Comparison of ENCODE assay signal across 8 mouse cellular contexts in the genomic region with DNA sequence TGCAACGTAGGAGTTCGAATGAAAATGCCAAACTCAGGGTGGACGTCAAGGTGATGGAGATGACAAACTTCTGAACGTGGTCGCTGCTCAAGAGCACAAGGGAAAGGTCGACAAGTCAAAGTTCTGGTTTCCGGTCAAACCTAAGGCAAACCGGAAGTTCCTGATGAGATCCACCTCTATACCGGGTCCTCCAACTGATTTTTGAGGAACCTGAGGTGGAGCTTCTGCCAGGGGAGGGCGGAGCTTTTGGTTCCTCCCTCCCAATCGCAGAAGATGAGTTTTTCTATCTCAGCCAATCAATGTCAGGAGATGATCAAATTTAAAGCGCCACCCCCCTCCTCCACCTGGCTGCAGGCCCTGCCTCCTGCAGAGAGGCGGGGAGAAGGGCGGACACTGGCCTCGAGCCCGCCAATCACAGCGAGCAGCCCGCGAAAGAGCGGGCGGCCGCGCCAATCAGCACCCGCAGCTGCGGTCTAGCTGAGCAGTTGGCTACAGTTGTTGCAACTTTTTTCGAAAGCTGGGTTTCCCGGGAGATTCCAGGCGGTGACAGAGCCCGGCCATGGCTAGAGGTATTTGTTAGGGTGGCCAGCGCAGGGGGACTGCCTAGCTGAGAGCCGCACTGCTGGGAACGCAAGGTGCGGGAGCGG. TPM values are rescaled to one million over a fixed set of nuclear protein-coding genes. Genes with fewer than 3 reads are reported as not detected.
A peak's percentile ranks its signal among the peaks of the same experiment; 100 is the strongest.
DNase-seq lines count a peak whose midpoint lies in the region; ATAC-seq and TF ChIP-seq lines count a peak whose summit lies in the region.

Gene Kmt5a (plus strand): TSS at position 484 of the 647 bp plus-strand sequence.

- peak within 1 kb of the TSS; percentile 93 for H3K4me3 ChIP-seq in gastrocnemius, adult 2 months
- H3K4me3 ChIP-seq in hindbrain, postnatal 0 days (ENCODE audit: low read length) = peak within 1 kb of the TSS; percentile 58
- peak within 1 kb of the TSS; percentile 68 for H3K4me3 ChIP-seq in left cerebral cortex, adult 2 months

- no peaks in the 10 kb centered on the region for H3K4me1 ChIP-seq in hindbrain, postnatal 0 days (ENCODE audit: insufficient read depth, low read length)

- peak; percentile 90 for ATAC-seq in common myeloid progenitor, adult 5-6 weeks (replicated peaks; ENCODE audit: low read depth, poor library complexity, severe bottlenecking)
- peak; percentile 96 for ATAC-seq in hindbrain, postnatal 0 days
- peak; percentile 93 for ATAC-seq in megakaryocyte, adult 5-6 weeks (ENCODE audit: poor library complexity, severe bottlenecking)

- peak; percentile 99 for DNase-seq in ZHBTc4 (ENCODE audit: low read depth, low spot score)
- peak; percentile 98 for DNase-seq in gastrocnemius, adult 2 months
- peak; percentile 96 for DNase-seq in hindbrain, postnatal 0 days (ENCODE audit: low spot score)
- DNase-seq in left cerebral cortex, adult 2 months (ENCODE audit: extremely low spot score in 1 of 2, low spot score in 2 of 2) = peak; percentile 93
- peak; percentile 94 to 95 for DNase-seq in right cerebral cortex, adult 2 months (ENCODE audit: low spot score in 2 of 2)
- DNase-seq in urinary bladder, postnatal 14 days (ENCODE audit: low spot score) = peak; percentile 95

- no peak for TF ChIP-seq CTCF in gastrocnemius, adult 2 months (IDR thresholded peaks at IDR 0.05)
- TF ChIP-seq CTCF in hindbrain, postnatal 0 days (IDR thresholded peaks at IDR 0.05; ENCODE audit: low read depth) = no peak; the same call in 1 of the 2 replicates
- no peak; the same call in 1 of the 2 replicates for TF ChIP-seq CTCF in left cerebral cortex, adult 2 months (IDR thresholded peaks at IDR 0.05)

- peak within 1 kb of the TSS; percentile 89 for H3K4me2 ChIP-seq in hindbrain, postnatal 0 days (ENCODE audit: low read depth, low read length)

- H3K9ac ChIP-seq in hindbrain, postnatal 0 days (replicated peaks; ENCODE audit: low read length) = peak within 1 kb of the TSS; percentile 54

- intact Hi-C loops in gastrocnemius, adult 2 months (cut with DNase I) = no loop called here
- intact Hi-C loops in left cerebral cortex, adult 2 months (cut with DNase I) = loop anchor here (10.0 kb wide), 1 partner anchor 425 kb away; the partner anchor contains the start of genes Ccdc92 and Zfp664

- H3K9me3 ChIP-seq in hindbrain, postnatal 0 days (ENCODE audit: low read length) = no peaks in the 10 kb centered on the region

- H3K36me3 ChIP-seq in hindbrain, postnatal 0 days (ENCODE audit: insufficient read depth, low read length) = no peaks in the 10 kb centered on the region

- WGBS in hindbrain, postnatal 0 days = under 1% methylated on average over 34 of the region's 34 CpGs

- H3K27me3 ChIP-seq in hindbrain, postnatal 0 days (ENCODE audit: insufficient read depth, low read length) = no peaks in the 10 kb centered on the region

- peak within 1 kb of the TSS; percentile 96 for H3K27ac ChIP-seq in gastrocnemius, adult 2 months
- H3K27ac ChIP-seq in hindbrain, postnatal 0 days = peak within 1 kb of the TSS; percentile 69
- peak within 1 kb of the TSS; percentile 85 for H3K27ac ChIP-seq in left cerebral cortex, adult 2 months

RNA-seq across cellular contexts. Expression of gene Kmt5a, which starts in this region (rescaled TPM):
- total RNA-seq in common myeloid progenitor, adult 5-6 weeks (2017) = 130 and 182 TPM in 2 replicates
- total RNA-seq in gastrocnemius, adult 2 months (2021) = 100 to 1,000 TPM; 178 to 229 TPM
- 28.0 and 48.5 TPM in 2 replicates for total RNA-seq in hindbrain, postnatal 0 days (2014; rRNA removed)
- 17.2 and 20.5 TPM in 2 replicates for polyA plus RNA-seq in hindbrain, postnatal 0 days (2015; fragmentation: Nextera tagmentation; extraction: Ambion mirVana)
- 10 to 100 TPM; 60.9 to 74.6 TPM for total RNA-seq in left cerebral cortex, adult 2 months (2021)
- total RNA-seq in megakaryocyte, adult 5-6 weeks (2015) = 370 and 380 TPM in 2 replicates
- total RNA-seq in megakaryocyte, adult 5-6 weeks (2017) = 240 and 272 TPM in 2 replicates

Comparison
In these comparisons a context has a peak if more than half of its experiments do, and no peak if none do; other contexts are left out.
1. Peak in every context shown above with its lines: DNase-seq, ATAC-seq, H3K4me3 ChIP-seq and H3K27ac ChIP-seq.